Mouse (Mus musculus) forelimb bud, embryonic 11.5 days (tissue): ENCODE data around the gene Gm42372.
A peak's percentile ranks its signal among the peaks of the same experiment; 100 is the strongest.

Experiments used
- DNase-seq: peaks from one replicate; pipeline ENCODE4 v3.0.0-alpha.2; 2012; ENCODE audit warnings: low read depth, low spot score

Gene Gm42372

GRCm38 (mm10) chr7:16959539-16960187, 23.2 kb upstream of the Gm42372 start, which contains the start of gene Pnmal1:
Pnmal1 (plus strand) TSS chr7:16959679.
- DNase-seq: peak; percentile 89

DNA sequence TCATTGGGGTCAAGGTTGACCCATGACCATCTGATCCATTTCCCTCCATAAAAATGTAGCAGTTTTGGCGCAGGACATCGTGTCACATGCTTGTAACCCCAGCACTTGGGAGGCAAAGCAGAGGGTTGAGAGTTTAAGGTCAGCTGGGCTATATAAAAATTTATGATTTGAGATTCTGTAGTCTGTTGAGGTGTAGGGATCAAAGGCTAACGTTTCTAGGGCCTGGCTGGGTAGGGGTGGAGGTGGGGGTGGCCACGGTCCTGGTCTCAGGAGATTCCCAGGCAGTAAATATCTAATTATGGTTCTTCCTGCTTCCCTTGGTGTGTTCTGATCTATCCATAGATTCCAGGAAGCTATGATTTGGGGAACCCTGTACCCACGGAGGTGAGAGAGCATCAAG, 21.2 kb upstream of the Gm42372 start:
- no peak for DNase-seq

- DNase-seq: no peak
Observed at GRCm38 (mm10) chr7:16968414-16968813, 14.5 kb upstream of the Gm42372 start.

DNA sequence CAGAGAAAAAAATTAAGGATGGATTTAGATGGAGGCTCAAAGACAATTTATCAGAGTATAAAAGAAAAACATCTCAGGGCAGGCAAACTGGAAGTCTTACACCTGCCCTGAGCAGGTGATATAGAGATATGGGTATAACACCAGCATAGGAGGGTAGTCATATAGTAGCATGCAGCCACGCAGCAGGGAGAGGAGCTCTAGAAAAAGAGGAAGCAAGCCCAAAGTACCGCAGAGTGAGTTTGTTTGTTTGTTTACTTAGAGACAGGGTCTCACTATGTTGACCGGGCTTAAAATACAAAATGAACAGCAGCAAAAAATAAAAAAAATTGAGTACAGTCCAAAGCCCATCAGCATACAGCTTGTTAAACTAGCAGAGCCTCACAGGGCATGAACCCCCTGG, 11.7 kb upstream of the Gm42372 start:
- DNase-seq: no peak

DNA sequence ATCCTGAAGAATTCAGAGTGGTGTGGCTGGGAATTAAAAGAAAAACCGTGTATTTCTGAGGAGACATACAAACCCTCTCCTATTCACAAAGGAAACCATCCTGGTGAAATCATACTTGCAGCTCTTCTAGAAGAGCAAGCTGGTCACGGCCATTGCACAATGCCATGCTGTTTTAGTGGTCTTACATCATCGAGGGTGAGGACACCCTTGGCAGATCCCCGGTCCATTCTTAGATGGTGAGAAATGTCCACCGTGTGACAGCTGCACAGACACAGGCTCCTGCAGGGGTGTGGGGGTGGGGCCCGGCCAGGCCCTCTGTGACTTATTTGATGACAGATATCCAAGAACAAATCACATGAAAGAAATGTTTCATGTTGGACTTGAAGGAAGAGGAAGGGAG, 8.9 kb upstream of the Gm42372 start:
- no peak for DNase-seq

- DNase-seq: no peak
Observed at GRCm38 (mm10) chr7:16976298-16976697, 6.6 kb upstream of the Gm42372 start.

- DNase-seq: no peak
Observed at GRCm38 (mm10) chr7:16978173-16978572, 4.7 kb upstream of the Gm42372 start.

DNA sequence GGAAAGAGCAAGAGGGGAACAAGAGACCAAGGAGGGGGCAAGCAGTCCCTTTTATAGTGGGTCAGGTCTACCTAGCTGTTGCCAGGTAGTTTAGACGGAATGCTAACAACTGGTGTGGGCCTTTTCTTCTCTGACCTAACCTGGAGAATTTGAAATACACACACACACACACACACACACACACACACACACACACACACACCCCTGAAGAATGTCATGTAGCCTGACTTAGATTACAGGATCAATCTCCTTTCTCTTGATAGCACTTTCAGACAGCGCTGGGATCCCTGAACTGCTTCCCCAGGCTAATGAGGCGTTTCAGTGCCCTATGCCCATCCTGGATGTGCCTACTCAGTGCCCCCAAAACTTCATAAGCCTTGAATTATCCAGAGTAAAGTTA, 4.3 kb upstream of the Gm42372 start:
- DNase-seq: no peak

GRCm38 (mm10) chr7:16980348-16980747, 2.5 kb upstream of the Gm42372 start:
- DNase-seq: peak; percentile 66

DNA sequence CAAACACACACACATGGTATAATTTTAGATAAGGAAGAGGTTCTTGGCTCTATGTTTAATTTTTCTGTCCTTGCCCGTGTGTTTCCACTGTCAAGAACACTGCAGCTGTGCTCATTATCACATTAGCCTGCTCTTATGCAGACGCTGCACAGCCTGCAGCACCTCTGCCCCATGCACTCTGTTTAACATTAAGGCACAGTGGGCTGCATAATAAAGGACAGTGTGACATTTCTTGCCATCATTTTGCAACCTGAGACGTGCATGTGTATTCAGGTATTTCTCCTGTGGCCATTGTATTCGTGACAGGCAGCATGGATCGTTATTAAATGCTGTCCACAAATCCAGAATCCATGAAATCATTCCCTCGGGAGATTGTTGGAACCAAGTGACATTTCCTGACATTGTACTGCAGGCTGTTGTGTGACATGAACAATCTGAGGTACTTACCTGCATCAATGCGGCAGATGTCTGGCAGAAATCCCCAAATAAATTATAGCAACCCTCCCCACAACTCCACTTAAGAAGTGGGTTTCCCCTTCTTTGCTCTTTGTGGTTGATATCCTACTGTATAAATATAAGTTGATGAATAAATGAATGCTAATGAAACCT, 4.8 kb downstream of the Gm42372 start:
- no peak for DNase-seq

- DNase-seq: peak; percentile 57
Observed at GRCm38 (mm10) chr7:16988405-16988804, 5.5 kb downstream of the Gm42372 start.

DNA sequence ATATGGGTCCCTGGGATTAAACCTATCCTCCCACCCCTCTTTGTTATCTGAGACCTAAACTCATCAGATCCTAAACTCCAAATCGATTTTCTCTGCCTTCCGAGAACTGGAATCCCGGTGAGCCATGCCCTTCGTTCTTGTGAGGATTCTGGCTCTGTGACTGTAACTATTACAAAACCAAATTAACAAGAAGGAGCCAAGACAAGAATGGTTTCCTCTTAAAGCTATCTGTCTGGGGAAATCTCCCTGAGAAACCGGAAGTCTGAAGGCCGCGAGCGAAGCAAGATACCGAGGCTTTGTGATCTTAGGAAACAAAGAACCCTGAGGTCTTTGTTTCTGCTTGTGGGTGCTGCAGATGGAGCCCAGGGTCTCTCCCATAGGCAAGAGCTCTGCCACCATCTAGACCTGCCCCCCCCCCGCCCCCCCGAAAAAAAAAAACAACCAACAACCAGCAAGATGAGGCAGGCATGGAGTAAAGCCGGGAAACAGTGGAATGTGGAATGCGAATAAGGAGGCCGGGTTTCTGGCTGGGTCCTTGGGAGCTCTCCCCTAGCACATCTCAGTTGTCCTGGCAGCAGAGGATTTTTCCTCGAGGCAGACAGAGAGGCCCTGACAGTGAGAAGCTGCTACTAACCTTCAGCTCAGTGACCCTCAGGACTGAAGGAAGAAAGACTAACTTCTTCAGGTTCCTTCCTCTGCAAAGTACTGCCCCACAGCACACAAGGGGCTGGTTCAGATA, 7.3 kb downstream of the Gm42372 start:
- no peak for DNase-seq

DNA sequence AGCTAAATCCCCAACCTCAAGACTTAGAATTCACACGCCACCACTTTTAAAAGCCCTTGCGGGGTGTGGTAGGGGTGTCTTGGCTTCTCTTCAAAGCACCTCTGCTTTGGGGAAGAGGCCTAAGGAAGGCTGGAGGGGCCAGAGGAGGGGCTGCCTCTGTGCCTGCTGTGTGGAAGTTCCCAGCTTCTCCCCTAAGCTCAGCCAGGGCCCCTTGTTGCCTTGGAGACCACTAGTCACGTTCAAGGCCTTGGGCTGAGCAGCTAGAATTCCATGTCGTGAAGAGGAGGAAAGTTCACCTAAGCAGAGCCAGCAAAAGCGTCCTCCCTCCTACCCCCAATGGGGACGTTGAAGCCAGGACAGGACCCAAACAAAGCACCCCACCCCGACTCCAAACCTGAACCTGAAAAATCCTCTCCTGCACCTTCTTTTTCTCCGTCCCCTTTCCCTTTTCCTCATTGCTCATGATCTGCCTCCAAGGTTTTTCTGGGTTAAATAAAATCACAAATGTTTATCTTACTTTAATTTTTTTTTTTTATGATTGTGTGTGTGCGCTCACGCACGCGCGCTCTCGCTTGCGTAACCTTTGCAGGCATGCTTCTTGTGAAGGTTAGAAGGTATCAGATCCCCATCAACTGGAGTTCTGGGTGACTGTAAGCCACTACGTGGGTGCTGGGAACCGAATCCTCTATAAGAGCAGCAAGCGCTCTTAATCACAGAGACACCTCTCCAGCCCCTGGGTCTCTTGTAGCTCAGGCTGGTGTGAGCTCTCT, 9.0 kb downstream of the Gm42372 start:
- DNase-seq: peak; percentile 74

- no peak for DNase-seq
Observed at GRCm38 (mm10) chr7:16992451-16992807, 9.5 kb downstream of the Gm42372 start, which contains the start of gene Ccdc8. Ccdc8 (plus strand) TSS chr7:16992708.

- peak; percentile 89 for DNase-seq
Observed at GRCm38 (mm10) chr7:16993651-16994399, 10.9 kb downstream of the Gm42372 start.

- DNase-seq: no peak
Observed at GRCm38 (mm10) chr7:16994400-16994799, 11.5 kb downstream of the Gm42372 start.

DNA sequence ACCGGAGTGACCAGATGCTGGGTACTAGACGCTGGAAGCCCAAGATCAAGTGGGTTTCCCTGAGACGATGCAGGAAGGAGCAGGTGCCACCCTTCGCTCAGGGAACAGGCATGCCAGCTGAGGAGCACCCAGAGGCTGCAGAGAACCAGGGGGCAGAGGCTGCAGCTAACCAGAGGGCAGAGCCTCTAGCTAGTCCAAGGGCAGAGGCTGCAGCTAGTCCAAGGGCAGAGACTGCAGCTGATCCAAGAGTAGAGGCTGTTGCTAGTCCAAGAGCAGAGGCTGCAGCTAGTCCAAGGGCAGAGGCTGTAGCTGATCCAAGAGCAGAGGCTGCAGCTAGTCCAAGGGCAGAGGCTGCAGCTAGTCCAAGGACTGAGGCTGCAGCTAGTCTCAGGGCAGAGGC, 12.5 kb downstream of the Gm42372 start:
- no peak for DNase-seq

DNA sequence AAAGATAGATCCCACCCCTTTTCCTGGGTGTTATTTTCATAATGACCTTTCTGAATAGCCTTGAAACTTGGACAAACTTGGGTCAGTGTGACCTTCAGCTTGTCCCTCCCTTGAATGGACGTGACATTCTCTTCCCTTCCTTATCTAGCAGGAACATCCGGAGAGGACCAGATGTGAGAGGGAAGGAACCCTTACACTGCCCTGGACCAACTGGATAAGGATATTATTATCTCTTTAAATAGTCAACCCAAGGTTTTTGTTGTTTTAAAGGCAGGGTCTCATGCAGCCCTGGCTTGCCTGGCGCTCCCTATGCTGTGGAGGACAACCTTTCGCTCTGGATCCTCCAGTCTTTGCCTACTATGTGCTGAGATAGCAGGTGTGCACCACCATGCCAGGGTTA, 16.3 kb downstream of the Gm42372 start:
- DNase-seq: no peak

GRCm38 (mm10) chr7:16999650-17000049, 16.8 kb downstream of the Gm42372 start:
- DNase-seq: peak; percentile 85

GRCm38 (mm10) chr7:17002375-17003195, 19.7 kb downstream of the Gm42372 start:
- DNase-seq: peak; percentile 88
